Mouse (Mus musculus): ENCODE measurements around the gene Kif21b. TPM values are rescaled to one million over a fixed set of nuclear protein-coding genes. Genes with fewer than 3 reads are reported as not detected.
A peak's percentile ranks its signal among the peaks of the same experiment; 100 is the strongest.

Gene Kif21b
- polyA plus RNA-seq, 1 experiment from 2014 or later: 4.3 TPM

- no peak overlapping the region for H3K27ac ChIP-seq (ENCODE audit: low read length)
Observed at GRCm38 (mm10) chr1:136226626-136227025, 95.4 kb downstream of the Kif21b start.

More at GRCm38 (mm10) chr1:136226626-136227025, 95.4 kb downstream of the Kif21b start:
- Histone ChIP-seq H3K4me1 (ENCODE audit: control insufficient read depth, insufficient read depth, low read length) (peaks cover 61% of the 10 kb centered on the region), H3K4me2 (ENCODE audit: low read depth, low read length) (0 out of 2 replicates have a peak overlapping the region, but pooled peaks have one; percentile 18), H3K9me3 (ENCODE audit: control insufficient read depth, low read length) (no peaks in the 10 kb centered on the region), H3K36me3 (ENCODE audit: control insufficient read depth, insufficient read depth, low read length) (peaks cover 10% of the 10 kb centered on the region), H3K4me3 (ENCODE audit: low read length) (no peak overlapping the region), H3K9ac (ENCODE audit: low read depth, low read length) (no peak overlapping the region), H3K27me3 (replicated peaks; ENCODE audit: control insufficient read depth, insufficient read depth, low read length) (no peaks in the 10 kb centered on the region)
- WGBS: 87% methylated on average over 8 of the region's 8 CpGs
- no peak for ATAC-seq

Other genes with a start within 250 kb of the Kif21b start
- 0.05 TPM in 1 of 2 replicates, not detected in the other for gene Pkp1, start 212.2 kb upstream of the Kif21b start, polyA plus RNA-seq (2015; fragmentation: Nextera tagmentation; extraction: Ambion mirVana)
- gene Igfn1, start 125.0 kb upstream of the Kif21b start, polyA plus RNA-seq (2015; fragmentation: Nextera tagmentation; extraction: Ambion mirVana): 0.05 and 0.09 TPM in 2 replicates
- 165 and 182 TPM in 2 replicates for gene Tmem9, start 123.2 kb upstream of the Kif21b start, polyA plus RNA-seq (2015; fragmentation: Nextera tagmentation; extraction: Ambion mirVana)
- gene Ascl5, start 80.6 kb upstream of the Kif21b start, polyA plus RNA-seq (2015; fragmentation: Nextera tagmentation; extraction: Ambion mirVana): not detected in 2 replicates
- 0.04 TPM in 1 of 2 replicates, not detected in the other for gene Cacna1s, start 78.6 kb upstream of the Kif21b start, polyA plus RNA-seq (2015; fragmentation: Nextera tagmentation; extraction: Ambion mirVana)
- 0.28 and 0.56 TPM in 2 replicates for gene Mroh3, start 81.4 kb downstream of the Kif21b start, polyA plus RNA-seq (2015; fragmentation: Nextera tagmentation; extraction: Ambion mirVana)
- gene Inava, start 102.9 kb downstream of the Kif21b start, polyA plus RNA-seq (2015; fragmentation: Nextera tagmentation; extraction: Ambion mirVana): 32.6 and 33.4 TPM in 2 replicates
- not detected in 2 replicates for gene Gpr25, start 129.5 kb downstream of the Kif21b start, polyA plus RNA-seq (2015; fragmentation: Nextera tagmentation; extraction: Ambion mirVana)
- 3.7 and 3.9 TPM in 2 replicates for gene Camsap2, start 214.7 kb downstream of the Kif21b start, polyA plus RNA-seq (2015; fragmentation: Nextera tagmentation; extraction: Ambion mirVana)

Data from intestine, embryonic 16.5 days (tissue).